Mouse (Mus musculus): ENCODE data around the gene Cdca3. TPM values are rescaled to one million over a fixed set of nuclear protein-coding genes. Genes with fewer than 3 reads are reported as not detected.
A peak's percentile ranks its signal among the peaks of the same experiment; 100 is the strongest.
"Not testable (repeated sequence)": the region's sequence is repeated elsewhere in the genome, so short reads cannot be mapped to it uniquely, and the experiment has no call there.

The Cdca3 gene
- under 1 TPM; 0.31 to 0.51 (median 0.37) TPM for total RNA-seq (2022)

DNA sequence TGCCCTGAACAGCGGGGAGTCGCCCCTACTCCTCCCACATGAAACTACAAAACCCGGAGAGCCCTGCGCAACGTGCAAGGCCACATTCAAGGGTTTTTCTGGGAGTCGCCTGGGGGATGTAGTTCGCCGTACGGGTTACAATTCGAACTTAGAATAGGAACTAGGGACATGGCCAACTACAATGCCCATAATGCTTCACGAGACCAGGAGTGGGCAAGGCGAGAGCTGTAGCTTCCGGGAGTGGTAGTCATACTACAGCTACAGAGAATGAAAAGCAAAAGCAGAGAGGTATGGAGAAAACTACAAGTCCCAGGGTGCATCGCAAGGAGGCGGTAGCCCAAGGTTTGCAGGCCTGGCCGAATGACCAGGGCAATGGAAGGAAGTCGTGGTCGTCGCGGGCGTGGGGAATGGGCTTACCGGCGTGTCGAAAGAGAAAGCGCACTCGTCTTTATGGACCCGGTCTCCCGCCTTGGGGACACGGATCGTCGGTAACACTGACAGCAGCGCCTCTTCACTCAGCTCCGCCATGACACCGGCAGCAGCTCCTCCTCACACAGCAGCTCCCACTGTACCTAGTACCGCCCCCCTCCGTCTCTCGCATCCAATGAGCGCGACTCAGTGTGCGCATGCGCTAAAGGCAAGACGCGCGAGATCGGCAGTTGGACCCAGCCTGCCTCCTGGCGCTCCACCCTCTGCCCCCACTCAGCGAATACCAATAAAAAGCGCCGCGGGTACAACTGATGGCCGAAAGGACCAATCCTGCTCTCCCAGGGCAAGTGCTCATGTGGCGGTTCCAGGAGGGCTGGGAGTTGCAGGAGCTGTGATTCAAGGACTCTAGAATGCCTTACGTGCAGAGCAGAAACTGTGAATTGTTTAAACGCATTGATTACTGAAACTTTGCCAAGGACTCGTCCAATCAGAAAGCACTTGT, at the start of gene Cdca3, which contains the start of gene Usp5:
TSS of gene Cdca3 (plus strand) at position 680 of the 931 bp plus-strand sequence.
TSS of gene Usp5 (minus strand) at position 617 of the 931 bp plus-strand sequence.
- peak; percentile 98 to 99 for DNase-seq (ENCODE audit: low spot score in 2 of 2)

DNA sequence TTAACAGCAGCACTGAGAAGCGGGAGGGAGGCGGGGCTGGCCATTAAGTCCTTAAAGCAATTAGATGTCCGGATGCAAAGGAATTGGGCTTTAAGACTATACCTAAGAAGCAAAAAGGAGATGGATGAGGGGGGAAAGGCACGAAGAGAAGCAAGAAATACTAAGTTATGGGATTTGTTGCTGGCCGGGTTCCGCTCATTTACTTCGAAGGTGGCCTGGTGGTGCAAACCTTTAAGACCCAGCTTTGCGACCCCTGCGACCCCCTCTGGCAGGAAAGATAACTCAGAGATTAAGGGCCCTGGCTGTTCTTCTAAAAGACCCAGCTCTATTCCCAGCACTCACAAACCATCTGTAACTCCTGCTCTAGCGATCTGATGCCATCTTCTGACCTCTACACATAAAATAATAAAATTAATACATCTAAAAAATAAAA, 49.3 kb upstream of the Cdca3 start:
- DNase-seq (ENCODE audit: low spot score in 2 of 2), result no peak

DNA sequence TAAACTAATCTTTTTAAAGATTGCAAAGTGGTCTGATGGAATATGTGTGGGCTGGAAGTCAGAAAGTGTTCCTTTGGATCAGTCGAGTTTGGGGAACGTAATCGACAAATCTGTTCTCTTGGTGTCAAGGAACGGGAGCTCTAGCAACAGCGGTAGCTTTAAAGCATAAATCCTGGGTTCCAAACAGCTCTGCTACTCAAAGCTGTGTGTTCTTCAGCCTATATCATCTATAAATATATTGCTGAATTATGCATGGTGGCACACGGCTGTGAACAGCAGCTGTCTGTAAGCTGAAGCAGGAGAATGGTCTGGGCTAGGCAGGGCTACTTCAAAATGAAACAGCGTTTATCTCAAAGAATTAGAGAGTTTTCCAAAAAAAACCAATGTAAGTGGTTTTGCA, 48.4 kb upstream of the Cdca3 start:
- DNase-seq (ENCODE audit: low spot score in 2 of 2), result no peak

DNA sequence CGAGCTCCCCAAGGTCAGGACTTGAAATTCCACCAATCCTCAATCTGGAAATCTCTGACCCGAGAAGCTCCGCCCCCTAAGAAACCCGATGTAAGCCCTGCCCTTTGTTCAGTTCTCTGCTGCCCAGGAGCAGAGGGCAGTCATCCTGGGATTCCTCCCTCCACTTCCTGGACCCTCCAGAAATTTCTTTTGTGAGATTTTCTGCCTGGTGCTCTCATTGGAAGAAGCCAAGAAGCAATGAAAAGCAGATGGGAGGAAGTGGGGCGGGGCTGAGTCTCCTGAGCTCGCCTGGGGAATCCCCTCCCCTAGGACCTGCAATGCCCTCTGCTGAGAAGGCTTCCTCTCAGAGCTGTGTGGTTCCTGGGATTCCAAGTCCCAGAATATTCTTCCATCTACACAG, 46.9 kb upstream of the Cdca3 start:
- DNase-seq (ENCODE audit: low spot score in 2 of 2), result no peak

DNA sequence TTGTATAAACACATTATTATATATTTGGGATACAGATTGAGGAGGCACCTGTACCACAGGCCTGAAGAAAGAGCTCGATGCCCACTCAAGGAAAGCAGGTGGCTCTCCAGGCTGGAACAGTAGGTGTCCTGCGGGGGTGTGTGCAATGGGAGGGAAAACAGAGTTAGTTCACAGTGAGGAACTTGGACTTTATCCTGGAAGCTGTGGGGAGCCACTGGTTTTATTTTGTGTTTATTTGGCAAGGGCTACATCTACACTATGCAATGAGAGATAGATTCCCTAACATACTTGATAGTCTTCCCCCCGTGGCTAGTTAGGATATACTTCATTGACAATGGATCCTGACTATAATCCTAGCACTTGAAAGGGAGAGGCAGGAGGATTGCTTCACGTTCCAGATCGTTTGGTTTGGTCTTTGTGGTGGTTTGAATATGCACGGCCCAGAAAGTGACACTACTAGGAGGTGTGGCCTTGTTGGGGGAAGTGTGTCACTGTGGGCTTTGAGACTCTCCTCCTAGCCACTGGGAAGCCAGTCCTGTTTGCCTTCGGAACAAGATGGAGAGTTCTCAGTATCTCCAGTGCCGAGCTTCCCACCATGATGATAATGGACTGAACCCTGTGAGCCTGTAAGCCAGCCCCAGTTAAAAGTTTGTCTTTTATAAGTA, 42.5 kb upstream of the Cdca3 start:
- no peak for DNase-seq (ENCODE audit: low spot score in 2 of 2)

DNA sequence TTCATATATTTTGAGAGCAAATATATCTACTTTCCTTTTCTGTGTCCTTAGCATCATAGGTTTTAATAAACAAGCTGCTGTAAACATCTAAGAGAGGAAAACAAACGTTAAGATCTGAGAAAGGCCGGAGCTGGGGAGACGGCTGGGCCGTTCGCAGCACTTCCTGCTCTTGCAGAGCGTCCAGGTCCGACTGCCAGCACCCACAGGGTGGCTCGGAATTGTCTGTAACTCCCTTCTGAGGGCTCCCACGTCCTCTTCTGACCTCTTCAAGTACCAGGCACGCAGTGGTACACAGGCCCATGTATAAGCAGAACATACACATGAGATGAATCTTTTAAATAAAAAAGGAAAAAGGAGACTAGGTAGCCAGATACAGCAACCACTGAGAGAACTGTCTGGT, 41.6 kb upstream of the Cdca3 start:
- no peak for DNase-seq (ENCODE audit: low spot score in 2 of 2)

DNA sequence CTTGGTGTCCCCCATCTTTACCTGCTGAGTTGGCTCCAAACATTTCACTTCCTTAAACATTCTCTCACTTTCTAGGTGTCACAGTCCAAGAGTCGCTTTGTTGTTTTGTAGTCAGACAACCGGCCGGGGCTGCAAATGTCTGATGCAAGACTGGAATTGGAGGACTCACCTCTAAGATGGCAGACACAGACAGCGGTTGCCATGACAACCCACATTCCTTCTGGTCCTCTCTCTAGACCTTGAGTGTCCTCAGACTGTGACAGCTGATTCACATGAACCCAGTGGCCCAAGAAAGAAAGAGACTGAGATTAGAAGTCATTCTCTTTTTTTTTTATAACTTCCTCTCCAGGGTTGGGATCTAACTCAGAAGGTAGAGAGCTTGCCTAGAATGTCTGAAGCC, 39.8 kb upstream of the Cdca3 start:
- no peak for DNase-seq (ENCODE audit: low spot score in 2 of 2)

DNA sequence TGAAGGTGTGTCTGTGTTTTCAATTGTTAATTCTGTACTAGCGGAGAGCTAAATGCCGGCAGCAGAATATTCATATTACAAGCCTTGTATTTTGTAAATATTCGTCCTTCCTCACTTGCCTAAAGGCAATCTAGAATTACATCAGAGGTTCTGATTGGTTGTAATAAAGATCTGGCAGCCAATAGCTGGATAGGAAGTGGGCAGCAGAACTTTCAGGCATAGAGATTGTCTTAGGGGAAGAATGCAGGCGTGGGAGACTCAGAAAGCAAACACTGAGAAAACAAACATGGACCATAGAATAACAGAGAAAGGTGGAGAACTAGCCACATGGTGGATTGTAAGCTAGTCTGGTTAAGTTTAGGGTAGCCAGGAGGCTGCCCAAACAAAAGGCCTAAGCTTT, 39.2 kb upstream of the Cdca3 start:
- DNase-seq (ENCODE audit: low spot score in 2 of 2), result no peak

DNA sequence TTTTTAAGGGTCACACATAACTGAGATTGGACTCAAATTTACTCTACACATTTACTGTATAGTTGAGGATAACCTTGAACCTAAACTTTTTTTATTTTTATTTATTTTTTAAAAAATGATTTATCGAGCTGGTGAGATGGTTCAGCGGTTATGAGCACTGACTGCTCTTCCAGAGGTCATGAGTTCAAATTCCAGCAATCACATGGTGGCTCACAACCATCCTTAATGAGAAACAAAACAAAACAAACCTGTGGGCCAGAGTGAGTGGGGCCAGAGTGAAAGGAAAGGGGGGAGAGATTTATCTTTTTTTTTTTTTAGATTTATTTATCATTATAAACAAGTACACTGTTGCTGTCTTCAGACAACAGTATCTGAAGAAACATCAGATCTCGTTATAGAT, 37.4 kb upstream of the Cdca3 start:
- DNase-seq (ENCODE audit: low spot score in 2 of 2), result no peak

DNA sequence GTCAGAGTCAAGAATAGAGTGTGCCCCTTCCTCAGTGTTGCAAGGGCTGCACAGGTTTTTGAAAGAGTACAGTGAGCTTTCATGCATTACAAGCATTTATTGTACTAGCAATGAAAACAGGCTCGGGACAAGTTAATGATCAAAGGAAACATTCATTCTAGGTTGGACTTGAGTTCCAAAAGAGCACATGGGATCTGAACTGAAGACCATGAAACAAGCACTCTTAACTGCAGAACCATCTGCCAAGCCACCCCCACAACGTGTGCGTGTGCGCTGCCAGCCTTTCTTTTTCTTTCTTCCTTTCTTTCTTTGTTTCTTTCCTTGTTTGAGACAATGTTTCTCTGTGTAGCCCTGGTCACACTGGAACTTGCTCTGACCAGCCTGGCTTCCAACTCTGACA, 33.6 kb upstream of the Cdca3 start:
- DNase-seq (ENCODE audit: low spot score in 2 of 2), result no peak

DNA sequence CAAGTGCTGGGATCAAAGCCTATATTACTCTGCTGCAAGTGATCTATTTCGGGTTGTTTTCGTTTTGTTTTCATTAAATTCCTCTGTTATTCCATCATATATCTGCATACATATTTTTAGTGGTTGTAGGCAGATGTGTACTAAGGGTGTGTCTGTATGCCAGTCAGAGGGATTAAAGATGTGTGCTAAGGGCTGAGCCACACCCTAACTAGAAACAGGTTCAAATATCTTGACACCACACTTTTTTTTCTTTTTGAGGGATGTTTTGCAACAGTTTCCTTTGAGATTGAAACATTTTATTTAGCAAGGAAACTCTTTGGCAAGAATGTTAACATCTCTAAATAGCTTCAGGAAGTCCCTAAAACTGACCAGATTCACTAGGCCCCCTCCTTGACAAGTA, 33.1 kb upstream of the Cdca3 start:
- no peak for DNase-seq (ENCODE audit: low spot score in 2 of 2)

DNA sequence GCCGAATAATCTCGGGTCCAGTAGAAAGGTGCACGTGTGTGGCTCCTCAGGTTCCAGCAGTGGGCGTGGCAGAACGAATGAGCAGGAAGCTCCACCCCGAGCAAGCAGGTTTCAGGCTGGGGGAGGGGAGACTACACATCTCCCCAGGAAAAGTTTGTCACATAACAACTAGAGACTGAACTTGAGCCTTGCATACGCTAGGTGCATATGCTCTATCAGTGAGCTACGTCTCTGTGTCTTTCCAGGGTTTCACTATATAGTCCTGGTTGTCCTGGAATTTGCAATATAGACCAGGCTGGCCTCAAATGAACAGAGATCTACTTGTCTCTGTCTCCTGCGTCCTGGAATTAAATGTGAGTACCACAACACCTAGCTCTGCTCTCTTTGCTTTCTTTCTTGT, 26.9 kb upstream of the Cdca3 start:
- DNase-seq (ENCODE audit: low spot score in 2 of 2), result not testable (repeated sequence)

DNA sequence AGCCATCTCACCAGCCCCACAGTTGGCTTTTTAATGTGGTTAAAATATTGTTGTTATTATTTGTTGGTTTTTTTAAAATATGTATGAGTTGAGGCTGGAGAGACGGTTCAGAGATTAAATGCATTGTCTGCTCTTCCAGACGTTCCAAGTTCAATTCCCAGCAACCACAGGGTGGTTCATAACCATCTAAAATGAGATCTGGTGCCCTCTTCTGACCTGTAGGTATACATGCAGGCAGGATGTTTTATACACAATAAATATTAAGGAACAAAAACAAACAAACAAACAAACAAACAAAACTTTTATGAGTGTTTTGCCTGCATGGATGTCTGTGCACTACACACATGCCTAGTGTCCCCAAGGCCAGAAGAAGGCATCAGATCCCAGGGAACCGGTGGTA, 26.3 kb upstream of the Cdca3 start:
- no peak for DNase-seq (ENCODE audit: low spot score in 2 of 2)

DNA sequence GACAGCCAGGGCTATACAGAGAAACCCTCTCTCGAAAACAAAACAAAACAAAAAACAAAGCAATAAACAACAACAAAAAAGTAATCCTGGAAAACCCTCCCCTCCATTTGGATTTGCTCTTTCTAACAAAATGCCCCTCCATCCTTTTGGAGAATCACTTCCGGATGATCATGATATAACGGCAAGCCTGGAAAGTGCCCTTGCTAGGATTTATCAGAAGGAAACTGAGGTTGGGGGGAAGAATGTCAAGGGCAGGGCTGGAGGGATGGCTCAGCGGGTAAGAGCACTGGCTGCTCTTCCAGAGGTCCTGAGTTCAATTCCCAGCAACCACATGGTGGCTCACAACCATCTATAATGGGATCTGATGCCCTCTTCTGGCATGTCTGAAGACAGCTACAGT, 25.7 kb upstream of the Cdca3 start:
- not testable (repeated sequence) for DNase-seq (ENCODE audit: low spot score in 2 of 2)

DNA sequence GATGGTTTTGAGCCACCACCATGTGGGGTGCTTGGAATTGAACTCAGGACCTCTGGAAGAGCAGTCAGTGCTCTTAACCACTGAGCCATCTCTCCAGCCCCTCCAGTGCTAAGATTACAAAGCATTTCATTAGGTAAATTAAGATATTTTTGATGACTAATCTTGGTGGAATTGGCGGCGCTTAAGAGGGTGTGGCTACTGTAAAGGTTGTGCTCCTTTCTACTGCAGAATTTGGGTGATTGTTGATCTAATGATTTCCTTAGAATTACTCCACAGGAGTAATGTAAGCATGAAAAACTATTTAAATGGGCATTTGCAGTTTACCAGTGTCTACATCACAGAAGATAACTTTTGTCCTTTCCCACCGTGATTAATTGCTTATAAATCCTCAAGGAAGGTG, 25.0 kb upstream of the Cdca3 start:
- no peak for DNase-seq (ENCODE audit: low spot score in 2 of 2)

DNA sequence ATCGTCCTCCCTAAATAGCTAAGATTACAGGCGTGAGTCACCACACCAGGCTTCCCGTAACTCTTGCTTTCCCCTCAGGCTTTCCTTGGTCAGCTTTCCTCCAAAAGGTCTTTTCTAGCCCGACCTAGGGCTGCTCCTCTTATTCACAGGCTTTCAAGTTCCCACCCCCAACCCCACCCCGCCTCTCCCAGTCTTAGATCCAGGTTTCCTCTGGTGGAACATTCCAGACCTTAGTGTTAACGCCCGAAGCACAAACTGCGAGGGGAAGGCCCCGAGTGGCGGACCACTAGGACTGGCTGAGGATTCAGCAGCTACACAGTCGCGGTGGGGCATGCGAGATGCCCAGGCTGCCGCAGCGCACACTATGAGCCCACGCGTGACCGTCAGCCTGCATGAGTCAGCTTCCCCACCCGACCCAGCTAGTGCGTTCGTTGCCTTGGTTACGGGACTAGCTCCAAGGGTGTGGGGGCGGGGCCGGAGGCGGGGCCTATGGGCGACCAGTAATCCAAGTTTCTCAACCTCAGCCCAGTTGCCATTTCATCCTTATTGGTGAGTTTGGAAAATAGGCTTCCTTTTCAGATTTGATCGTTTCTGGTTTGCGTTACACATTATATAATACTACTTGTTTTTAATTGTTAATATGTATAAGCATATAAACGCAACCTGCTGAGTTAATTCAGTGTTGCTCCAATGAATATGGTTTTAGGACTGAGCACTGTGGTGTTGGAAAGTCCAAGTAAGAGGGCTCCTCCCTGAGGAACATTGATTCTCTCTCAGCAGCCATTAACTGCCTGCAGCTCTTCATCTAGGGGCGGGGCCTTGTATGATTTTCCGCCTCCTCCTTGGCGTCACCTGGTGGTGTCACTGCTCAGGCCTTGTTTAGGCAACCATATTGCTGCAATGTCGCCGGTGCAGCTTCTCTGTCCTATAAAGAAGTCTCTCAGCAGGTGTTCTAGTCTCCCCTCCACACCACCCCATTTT, 23.7 kb upstream of the Cdca3 start:
- DNase-seq (ENCODE audit: low spot score in 2 of 2), result peak; percentile 91 to 92

DNA sequence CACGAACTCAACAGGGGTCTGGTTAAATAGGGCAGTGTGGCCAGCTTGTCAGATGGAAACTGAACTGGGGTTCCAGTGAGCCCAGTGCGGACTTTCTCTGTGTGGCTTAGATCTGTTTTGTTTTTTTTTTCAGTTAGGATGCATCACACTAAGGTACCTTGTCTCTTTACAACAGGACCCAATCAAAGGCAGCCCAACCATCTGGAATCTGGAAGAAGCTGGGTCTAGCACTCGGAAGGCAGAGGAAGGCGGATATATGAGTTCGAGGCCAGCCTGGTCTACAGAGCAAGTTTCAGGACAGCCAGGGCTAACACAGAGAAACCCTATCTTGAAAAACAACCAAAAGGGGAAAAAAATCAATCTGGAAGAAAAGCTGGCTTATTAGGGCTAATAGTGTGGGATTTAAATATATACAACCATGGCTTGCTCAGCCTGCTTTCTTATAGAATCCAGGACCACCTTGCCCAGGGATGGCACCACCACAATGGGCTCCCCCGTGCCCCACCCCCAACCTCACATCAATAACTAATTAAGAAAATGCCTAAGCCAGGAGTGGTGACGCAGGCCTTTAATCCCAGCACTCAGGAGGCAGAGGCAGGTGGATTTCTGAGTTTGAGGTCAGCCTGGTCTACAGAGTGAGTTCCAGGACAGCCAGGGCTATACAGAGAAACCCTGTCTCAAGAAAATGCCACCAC, 22.8 kb upstream of the Cdca3 start:
- DNase-seq (ENCODE audit: low spot score in 2 of 2), result no peak

DNA sequence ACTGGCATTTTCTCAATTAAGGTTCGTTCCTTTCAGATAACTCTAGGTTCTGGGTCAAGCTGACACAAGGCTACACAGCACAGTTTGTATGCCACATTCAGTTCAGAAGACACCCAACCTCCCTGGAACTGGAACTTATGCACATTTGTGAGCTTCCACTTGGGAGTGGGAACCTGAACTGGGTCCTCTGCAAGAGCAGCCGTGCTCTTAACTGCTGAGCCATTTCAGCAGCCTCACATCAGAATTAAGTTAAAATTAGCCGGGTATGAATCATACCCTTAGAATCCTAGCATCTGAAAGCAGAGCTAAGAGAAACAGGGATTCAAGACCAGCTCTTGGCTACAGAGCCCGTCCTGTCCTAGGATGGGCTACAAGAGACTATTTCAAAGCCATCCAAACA, 22.0 kb upstream of the Cdca3 start:
- no peak for DNase-seq (ENCODE audit: low spot score in 2 of 2)

DNA sequence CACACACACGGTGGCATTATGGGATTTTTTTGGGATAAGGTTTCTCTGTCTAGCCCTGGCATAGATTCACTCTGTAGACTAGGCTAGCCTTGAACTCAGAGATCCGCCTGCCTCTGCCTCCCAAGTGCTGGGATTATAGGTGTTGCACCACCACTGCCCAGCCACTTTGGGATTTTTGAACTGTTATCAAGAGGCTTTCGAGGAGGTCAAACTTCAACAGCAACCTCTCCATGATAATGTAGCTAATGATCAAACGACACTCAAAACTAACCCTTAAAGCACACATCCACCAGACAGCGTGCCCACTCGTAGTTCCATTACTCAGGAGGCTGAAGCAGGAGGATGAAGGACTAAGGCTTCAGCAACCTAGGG, 21.4 kb upstream of the Cdca3 start:
- no peak for DNase-seq (ENCODE audit: low spot score in 2 of 2)

DNA sequence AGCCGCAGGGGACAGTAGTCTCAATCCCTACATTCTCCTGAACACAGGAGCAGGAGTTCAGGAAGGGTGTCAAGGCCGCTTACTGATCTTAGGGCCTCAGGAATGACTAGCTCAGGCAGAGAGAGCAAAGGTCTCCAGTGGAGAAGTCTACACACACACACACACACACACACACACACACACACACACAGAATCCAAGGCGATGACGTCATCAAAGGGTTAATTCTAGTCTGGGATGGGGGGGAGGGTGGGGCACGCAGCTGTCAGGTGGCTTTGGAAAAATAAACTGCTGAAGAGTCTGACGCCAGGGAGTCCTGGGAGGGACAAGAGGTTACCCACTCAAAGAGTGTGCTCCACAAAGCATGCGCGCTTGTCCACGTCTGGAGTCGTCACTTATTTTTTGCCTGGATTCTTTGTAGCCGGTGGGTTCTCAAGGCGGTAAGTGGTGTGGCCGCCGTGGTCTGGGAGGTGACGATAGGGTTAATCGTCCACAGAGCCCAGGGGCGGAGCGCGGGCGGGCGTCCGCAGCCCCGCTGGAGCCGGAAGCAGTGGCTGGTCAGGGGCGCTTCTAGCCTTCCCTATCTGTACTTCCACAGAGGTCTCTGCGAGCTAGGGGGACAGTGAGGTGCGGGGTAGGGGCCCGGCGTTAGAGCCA, 20.9 kb upstream of the Cdca3 start, which contains the start of gene Spsb2:
TSS of gene Spsb2 (plus strand) at position 304 of the 655 bp plus-strand sequence.
- DNase-seq (ENCODE audit: low spot score in 2 of 2), result peak; percentile 59 to 69

Measured in gastrocnemius, adult 8-10 months (tissue).